Mouse (Mus musculus): Measurements from ENCODE around the gene 4930579F01Rik. TPM values are rescaled to one million over a fixed set of nuclear protein-coding genes. Genes with fewer than 3 reads are reported as not detected.
A peak's percentile ranks its signal among the peaks of the same experiment; 100 is the strongest.
"Not testable (repeated sequence)": the region's sequence is repeated elsewhere in the genome, so short reads cannot be mapped to it uniquely, and the experiment has no call there.

Gene 4930579F01Rik
- polyA plus RNA-seq, 1 experiment from 2014 or later = 0.13 TPM

- Histone ChIP-seq H3K4me1 (0 out of 2 replicates have a peak, but pooled peaks cover 3% of the 10 kb centered on the region), H3K27ac (peak overlapping the region; percentile 44; the same call in 1 of the 2 replicates), H3K9ac (0 out of 2 replicates have a peak overlapping the region, but pooled peaks have one; percentile 43), H3K36me3 (no peaks in the 10 kb centered on the region), H3K4me2 (replicated peaks) (peak overlapping the region; percentile 57), H3K27me3 (no peaks in the 10 kb centered on the region), H3K4me3 (peak overlapping the region; percentile 64), H3K9me3 (no peaks in the 10 kb centered on the region)
- 24% methylated on average over 4 of the region's 4 CpGs for WGBS
- ATAC-seq (ENCODE audit: low FRiP score, low read depth) = no peak
These were observed 51.4 kb downstream of the 4930579F01Rik start for GRCm38 (mm10) chr3:138142052-138142732.

- Histone ChIP-seq H3K27me3 (no peaks in the 10 kb centered on the region), H3K9me3 (no peaks in the 10 kb centered on the region), H3K4me3 (no peak overlapping the region), H3K4me2 (replicated peaks) (no peak overlapping the region), H3K9ac (no peak overlapping the region), H3K27ac (no peak overlapping the region), H3K4me1 (0 out of 2 replicates have a peak, but pooled peaks cover 3% of the 10 kb centered on the region), H3K36me3 (no peaks in the 10 kb centered on the region)
- no peak for ATAC-seq (ENCODE audit: low FRiP score, low read depth)
- 91% methylated on average over 6 of the region's 6 CpGs for WGBS
These were observed 54.0 kb downstream of the 4930579F01Rik start for GRCm38 (mm10) chr3:138139663-138140062.

GRCm38 (mm10) chr3:138138146-138138545 lies 55.5 kb downstream of the 4930579F01Rik start:
- not testable (repeated sequence) for H3K9ac ChIP-seq; H3K4me2 ChIP-seq (replicated peaks); H3K4me3 ChIP-seq; H3K4me1 ChIP-seq; H3K27me3 ChIP-seq; H3K27ac ChIP-seq; H3K36me3 ChIP-seq; H3K9me3 ChIP-seq; ATAC-seq (ENCODE audit: low FRiP score, low read depth)
- 94% methylated on average over 13 of the region's 13 CpGs for WGBS

- no peak for ATAC-seq (ENCODE audit: low FRiP score, low read depth)
- 91% methylated on average over 1 of the region's 1 CpGs for WGBS
These were observed 59.1 kb downstream of the 4930579F01Rik start for GRCm38 (mm10) chr3:138134528-138134927.

GRCm38 (mm10) chr3:138133916-138134315 lies 59.7 kb downstream of the 4930579F01Rik start:
- Histone ChIP-seq H3K27me3 (no peaks in the 10 kb centered on the region), H3K4me1 (no peaks in the 10 kb centered on the region), H3K4me3 (no peak overlapping the region), H3K9ac (no peak overlapping the region), H3K9me3 (no peaks in the 10 kb centered on the region), H3K4me2 (replicated peaks) (no peak overlapping the region), H3K36me3 (no peaks in the 10 kb centered on the region), H3K27ac (no peak overlapping the region)
- WGBS = 83% methylated on average over 11 of the region's 11 CpGs
- ATAC-seq (ENCODE audit: low FRiP score, low read depth) = no peak

More at GRCm38 (mm10) chr3:138134528-138134927, 59.1 kb downstream of the 4930579F01Rik start:
- Histone ChIP-seq H3K36me3 (no peaks in the 10 kb centered on the region), H3K4me2 (replicated peaks) (no peak overlapping the region), H3K27ac (no peak overlapping the region), H3K27me3 (no peaks in the 10 kb centered on the region), H3K9me3 (no peaks in the 10 kb centered on the region), H3K9ac (no peak overlapping the region), H3K4me3 (no peak overlapping the region), H3K4me1 (no peaks in the 10 kb centered on the region)

GRCm38 (mm10) chr3:138133463-138133862 lies 60.2 kb downstream of the 4930579F01Rik start:
- WGBS = 92% methylated on average over 8 of the region's 8 CpGs
- Histone ChIP-seq H3K27ac (no peak overlapping the region), H3K9me3 (no peaks in the 10 kb centered on the region), H3K4me2 (replicated peaks) (no peak overlapping the region), H3K27me3 (no peaks in the 10 kb centered on the region), H3K36me3 (no peaks in the 10 kb centered on the region), H3K9ac (no peak overlapping the region), H3K4me1 (no peaks in the 10 kb centered on the region), H3K4me3 (no peak overlapping the region)
- no peak for ATAC-seq (ENCODE audit: low FRiP score, low read depth)

GRCm38 (mm10) chr3:138131168-138131567 lies 62.5 kb downstream of the 4930579F01Rik start:
- 66% methylated on average over 9 of the region's 9 CpGs for WGBS
- no peak overlapping the region for H3K9ac ChIP-seq
- H3K4me2 ChIP-seq (replicated peaks) = no peak overlapping the region
- no peaks in the 10 kb centered on the region for H3K36me3 ChIP-seq
- H3K4me1 ChIP-seq = no peaks in the 10 kb centered on the region
- no peak overlapping the region for H3K4me3 ChIP-seq
- ATAC-seq (ENCODE audit: low FRiP score, low read depth) = no peak
- no peak overlapping the region for H3K27ac ChIP-seq
- no peaks in the 10 kb centered on the region for H3K27me3 ChIP-seq
- no peaks in the 10 kb centered on the region for H3K9me3 ChIP-seq

- Histone ChIP-seq H3K36me3 (no peaks in the 10 kb centered on the region), H3K27ac (no peak overlapping the region), H3K4me3 (no peak overlapping the region), H3K9me3 (no peaks in the 10 kb centered on the region), H3K4me1 (no peaks in the 10 kb centered on the region), H3K4me2 (replicated peaks) (no peak overlapping the region), H3K27me3 (no peaks in the 10 kb centered on the region), H3K9ac (no peak overlapping the region)
- ATAC-seq (ENCODE audit: low FRiP score, low read depth) = no peak
- WGBS = 74% methylated on average over 1 of the region's 1 CpGs
These were observed 62.9 kb downstream of the 4930579F01Rik start for GRCm38 (mm10) chr3:138130692-138131091.

- H3K36me3 ChIP-seq = no peaks in the 10 kb centered on the region
- ATAC-seq (ENCODE audit: low FRiP score, low read depth) = no peak
- WGBS = 93% methylated on average over 6 of the region's 6 CpGs
- H3K9ac ChIP-seq = no peak overlapping the region
- no peaks in the 10 kb centered on the region for H3K27me3 ChIP-seq
- H3K9me3 ChIP-seq = no peaks in the 10 kb centered on the region
- no peak overlapping the region for H3K27ac ChIP-seq
- no peaks in the 10 kb centered on the region for H3K4me1 ChIP-seq
- no peak overlapping the region for H3K4me2 ChIP-seq (replicated peaks)
- no peak overlapping the region for H3K4me3 ChIP-seq
These were observed 64.5 kb downstream of the 4930579F01Rik start for GRCm38 (mm10) chr3:138129110-138129509.

GRCm38 (mm10) chr3:138123842-138124241 lies 69.8 kb downstream of the 4930579F01Rik start:
- Histone ChIP-seq H3K27ac (no peak overlapping the region), H3K4me2 (replicated peaks) (no peak overlapping the region), H3K36me3 (no peaks in the 10 kb centered on the region), H3K27me3 (no peaks in the 10 kb centered on the region), H3K4me3 (no peak overlapping the region), H3K9ac (no peak overlapping the region), H3K9me3 (no peaks in the 10 kb centered on the region), H3K4me1 (no peaks in the 10 kb centered on the region)
- ATAC-seq (ENCODE audit: low FRiP score, low read depth) = no peak
- WGBS = 76% methylated on average over 10 of the region's 10 CpGs

GRCm38 (mm10) chr3:138121461-138121860 lies 72.2 kb downstream of the 4930579F01Rik start:
- Histone ChIP-seq H3K27me3 (no peaks in the 10 kb centered on the region), H3K27ac (no peak overlapping the region), H3K36me3 (no peaks in the 10 kb centered on the region), H3K4me3 (no peak overlapping the region), H3K4me2 (replicated peaks) (no peak overlapping the region), H3K9ac (no peak overlapping the region), H3K9me3 (no peaks in the 10 kb centered on the region), H3K4me1 (no peaks in the 10 kb centered on the region)
- WGBS = 92% methylated on average over 2 of the region's 2 CpGs
- no peak for ATAC-seq (ENCODE audit: low FRiP score, low read depth)

GRCm38 (mm10) chr3:138119444-138120105 lies 74.0 kb downstream of the 4930579F01Rik start:
- no peak overlapping the region for H3K27ac ChIP-seq
- peak; percentile 44; the same call in 1 of the 2 replicates for ATAC-seq (ENCODE audit: low FRiP score, low read depth)
- WGBS = 91% methylated on average over 16 of the region's 16 CpGs
- no peaks in the 10 kb centered on the region for H3K4me1 ChIP-seq
- no peaks in the 10 kb centered on the region for H3K27me3 ChIP-seq
- no peaks in the 10 kb centered on the region for H3K9me3 ChIP-seq
- H3K9ac ChIP-seq = no peak overlapping the region
- no peaks in the 10 kb centered on the region for H3K36me3 ChIP-seq
- H3K4me3 ChIP-seq = no peak overlapping the region
- H3K4me2 ChIP-seq (replicated peaks) = no peak overlapping the region
